Mouse (Mus musculus): ENCODE data around the gene Coro7. TPM values are rescaled to one million over a fixed set of nuclear protein-coding genes. Genes with fewer than 3 reads are reported as not detected.
A peak's percentile ranks its signal among the peaks of the same experiment; 100 is the strongest.

Coro7 gene
- polyA plus RNA-seq, 1 experiment = 6.0 TPM

DNA sequence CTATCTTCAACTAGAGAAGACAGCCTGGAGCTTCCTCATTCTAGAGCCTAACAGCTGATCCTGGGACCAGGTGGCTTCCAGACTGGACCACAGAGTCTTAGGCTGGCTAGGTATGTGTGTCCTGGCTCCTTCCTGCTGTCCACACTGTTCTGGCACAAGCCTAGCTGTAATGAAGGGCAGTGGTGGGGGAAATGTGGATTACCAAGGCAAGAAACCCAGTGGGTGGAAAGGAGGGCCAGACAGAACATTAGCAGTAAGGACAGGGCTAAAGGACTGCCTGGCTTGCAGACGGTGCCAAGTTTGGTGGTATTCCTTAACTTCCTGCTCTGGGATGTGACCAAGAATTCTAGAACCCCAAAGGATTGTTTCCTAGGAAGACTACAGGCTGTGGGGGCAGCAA is 28.5 kb downstream of the Coro7 start:
- Histone ChIP-seq H3K27me3 (ENCODE audit: control insufficient read depth, insufficient read depth, insufficient read length) (no peaks in the 10 kb centered on the region), H3K79me2 (ENCODE audit: control insufficient read depth, insufficient read depth) (peaks cover 66% of the 10 kb centered on the region), H3ac (ENCODE audit: control insufficient read depth, insufficient read length, low read depth) (no peak overlapping the region), H3K36me3 (ENCODE audit: control insufficient read depth, insufficient read depth) (peaks cover 71% of the 10 kb centered on the region), H3K79me3 (ENCODE audit: low read depth) (peaks cover 35% of the 10 kb centered on the region), H3K4me3 (ENCODE audit: insufficient read depth, poor library complexity, severe bottlenecking) (no peak overlapping the region)
- TF ChIP-seq FOSL1 (IDR thresholded peaks at IDR 0.05; ENCODE audit: insufficient read depth, low read length, poor library complexity, severe bottlenecking) (no peak), USF1 (IDR thresholded peaks at IDR 0.05; ENCODE audit: low read depth) (no peak), MYOD1 (IDR thresholded peaks at IDR 0.05; ENCODE audit: control insufficient read depth, insufficient read length, low read depth) (no peak), MYOG (IDR thresholded peaks at IDR 0.05; ENCODE audit: control insufficient read depth, extremely low read depth, insufficient read length) (no peak), CEBPB (IDR thresholded peaks at IDR 0.05; ENCODE audit: low read depth) (no peak), MAX (IDR thresholded peaks at IDR 0.05) (no peak), CTCF (IDR thresholded peaks at IDR 0.05; ENCODE audit: control insufficient read depth, insufficient read depth, insufficient read length) (no peak)

DNA sequence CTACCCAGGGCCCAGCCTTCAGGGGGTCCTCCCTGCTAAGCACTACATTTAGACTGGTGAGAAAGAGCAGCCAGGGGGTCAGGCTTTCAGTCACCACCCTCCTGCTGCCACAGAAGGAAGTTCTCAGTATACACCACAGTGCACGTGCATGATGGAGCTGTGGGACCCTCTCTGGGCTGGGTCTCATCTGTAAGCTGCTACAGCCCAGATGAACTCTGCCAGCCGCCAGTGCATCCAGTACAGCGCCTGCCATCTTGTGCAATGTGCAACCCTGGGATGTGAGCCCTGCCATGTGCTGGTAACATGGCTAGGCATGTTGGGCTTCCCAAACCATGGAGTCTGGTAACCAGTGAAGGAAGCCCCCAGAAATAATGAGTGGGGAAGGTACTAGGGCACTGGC is 29.4 kb downstream of the Coro7 start:
- Histone ChIP-seq H3K27me3 (ENCODE audit: control insufficient read depth, insufficient read depth, insufficient read length) (no peaks in the 10 kb centered on the region), H3K79me2 (ENCODE audit: control insufficient read depth, insufficient read depth) (peaks cover 75% of the 10 kb centered on the region), H3ac (ENCODE audit: control insufficient read depth, insufficient read length, low read depth) (no peak overlapping the region), H3K4me3 (ENCODE audit: insufficient read depth, poor library complexity, severe bottlenecking) (no peak overlapping the region), H3K79me3 (ENCODE audit: low read depth) (peaks cover 42% of the 10 kb centered on the region), H3K36me3 (ENCODE audit: control insufficient read depth, insufficient read depth) (peaks cover 80% of the 10 kb centered on the region)
- TF ChIP-seq CEBPB (IDR thresholded peaks at IDR 0.05; ENCODE audit: low read depth) = no peak
- no peak for TF ChIP-seq FOSL1 (IDR thresholded peaks at IDR 0.05; ENCODE audit: insufficient read depth, low read length, poor library complexity, severe bottlenecking)
- no peak for TF ChIP-seq USF1 (IDR thresholded peaks at IDR 0.05; ENCODE audit: low read depth)
- TF ChIP-seq MYOD1 (IDR thresholded peaks at IDR 0.05; ENCODE audit: control insufficient read depth, insufficient read length, low read depth) = no peak
- TF ChIP-seq CTCF (IDR thresholded peaks at IDR 0.05; ENCODE audit: control insufficient read depth, insufficient read depth, insufficient read length) = no peak
- no peak for TF ChIP-seq MYOG (IDR thresholded peaks at IDR 0.05; ENCODE audit: control insufficient read depth, extremely low read depth, insufficient read length)
- TF ChIP-seq MAX (IDR thresholded peaks at IDR 0.05) = no peak

DNA sequence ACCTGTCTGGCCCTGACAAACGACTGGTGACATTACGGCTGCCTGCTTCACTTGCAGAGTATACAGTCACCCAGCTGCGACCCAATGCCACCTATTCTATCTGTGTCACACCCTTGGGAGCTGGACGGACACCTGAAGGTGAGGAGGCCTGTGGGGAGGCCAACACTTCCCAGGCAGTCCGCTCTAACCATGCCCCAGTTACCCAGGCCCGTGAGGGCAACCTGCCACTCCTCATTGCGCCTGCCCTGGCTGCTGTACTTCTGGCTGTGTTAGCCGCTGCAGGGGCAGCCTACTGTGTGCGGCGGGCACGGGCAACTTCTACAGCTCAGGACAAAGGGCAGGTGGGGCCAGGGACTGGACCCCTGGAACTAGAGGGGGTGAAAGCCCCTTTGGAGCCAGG is 29.9 kb downstream of the Coro7 start:
- H3K27me3 ChIP-seq (ENCODE audit: control insufficient read depth, insufficient read depth, insufficient read length) = no peaks in the 10 kb centered on the region
- TF ChIP-seq FOSL1 (IDR thresholded peaks at IDR 0.05; ENCODE audit: insufficient read depth, low read length, poor library complexity, severe bottlenecking) (no peak), MAX (IDR thresholded peaks at IDR 0.05) (no peak), MYOG (IDR thresholded peaks at IDR 0.05; ENCODE audit: control insufficient read depth, extremely low read depth, insufficient read length) (no peak), USF1 (IDR thresholded peaks at IDR 0.05; ENCODE audit: low read depth) (no peak), MYOD1 (IDR thresholded peaks at IDR 0.05; ENCODE audit: control insufficient read depth, insufficient read length, low read depth) (no peak), CTCF (IDR thresholded peaks at IDR 0.05; ENCODE audit: control insufficient read depth, insufficient read depth, insufficient read length) (no peak), CEBPB (IDR thresholded peaks at IDR 0.05; ENCODE audit: low read depth) (no peak)
- no peak overlapping the region for H3ac ChIP-seq (ENCODE audit: control insufficient read depth, insufficient read length, low read depth)
- peaks cover 83% of the 10 kb centered on the region for H3K36me3 ChIP-seq (ENCODE audit: control insufficient read depth, insufficient read depth)
- peaks cover 45% of the 10 kb centered on the region for H3K79me3 ChIP-seq (ENCODE audit: low read depth)
- H3K4me3 ChIP-seq (ENCODE audit: insufficient read depth, poor library complexity, severe bottlenecking) = no peak overlapping the region
- H3K79me2 ChIP-seq (ENCODE audit: control insufficient read depth, insufficient read depth) = peaks cover 80% of the 10 kb centered on the region

DNA sequence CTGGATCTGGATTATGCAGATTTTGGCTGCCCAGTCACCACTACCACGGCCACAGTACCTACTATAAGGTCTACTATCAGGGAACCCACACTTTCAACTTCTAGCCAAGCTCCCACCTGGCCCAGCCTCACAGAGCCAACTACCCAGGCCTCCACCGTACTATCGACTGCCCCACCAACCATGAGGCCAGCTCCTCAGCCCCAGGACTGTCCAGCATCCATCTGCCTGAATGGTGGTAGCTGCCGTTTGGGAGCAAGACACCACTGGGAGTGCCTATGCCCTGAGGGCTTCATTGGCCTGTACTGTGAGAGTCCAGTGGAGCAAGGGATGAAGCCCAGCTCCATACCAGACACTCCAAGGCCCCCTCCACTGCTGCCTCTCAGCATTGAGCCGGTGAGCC is 30.4 kb downstream of the Coro7 start:
- peaks cover 82% of the 10 kb centered on the region for H3K36me3 ChIP-seq (ENCODE audit: control insufficient read depth, insufficient read depth)
- H3K79me3 ChIP-seq (ENCODE audit: low read depth) = peaks cover 50% of the 10 kb centered on the region
- H3K4me3 ChIP-seq (ENCODE audit: insufficient read depth, poor library complexity, severe bottlenecking) = no peak overlapping the region
- peaks cover 85% of the 10 kb centered on the region for H3K79me2 ChIP-seq (ENCODE audit: control insufficient read depth, insufficient read depth)
- H3K27me3 ChIP-seq (ENCODE audit: control insufficient read depth, insufficient read depth, insufficient read length) = no peaks in the 10 kb centered on the region
- no peak for TF ChIP-seq MYOG (IDR thresholded peaks at IDR 0.05; ENCODE audit: control insufficient read depth, extremely low read depth, insufficient read length)
- TF ChIP-seq CEBPB (IDR thresholded peaks at IDR 0.05; ENCODE audit: low read depth) = no peak
- no peak for TF ChIP-seq USF1 (IDR thresholded peaks at IDR 0.05; ENCODE audit: low read depth)
- TF ChIP-seq CTCF (IDR thresholded peaks at IDR 0.05; ENCODE audit: control insufficient read depth, insufficient read depth, insufficient read length) = no peak
- TF ChIP-seq FOSL1 (IDR thresholded peaks at IDR 0.05; ENCODE audit: insufficient read depth, low read length, poor library complexity, severe bottlenecking) = no peak
- TF ChIP-seq MYOD1 (IDR thresholded peaks at IDR 0.05; ENCODE audit: control insufficient read depth, insufficient read length, low read depth) = no peak
- no peak for TF ChIP-seq MAX (IDR thresholded peaks at IDR 0.05)
- no peak overlapping the region for H3ac ChIP-seq (ENCODE audit: control insufficient read depth, insufficient read length, low read depth)

DNA sequence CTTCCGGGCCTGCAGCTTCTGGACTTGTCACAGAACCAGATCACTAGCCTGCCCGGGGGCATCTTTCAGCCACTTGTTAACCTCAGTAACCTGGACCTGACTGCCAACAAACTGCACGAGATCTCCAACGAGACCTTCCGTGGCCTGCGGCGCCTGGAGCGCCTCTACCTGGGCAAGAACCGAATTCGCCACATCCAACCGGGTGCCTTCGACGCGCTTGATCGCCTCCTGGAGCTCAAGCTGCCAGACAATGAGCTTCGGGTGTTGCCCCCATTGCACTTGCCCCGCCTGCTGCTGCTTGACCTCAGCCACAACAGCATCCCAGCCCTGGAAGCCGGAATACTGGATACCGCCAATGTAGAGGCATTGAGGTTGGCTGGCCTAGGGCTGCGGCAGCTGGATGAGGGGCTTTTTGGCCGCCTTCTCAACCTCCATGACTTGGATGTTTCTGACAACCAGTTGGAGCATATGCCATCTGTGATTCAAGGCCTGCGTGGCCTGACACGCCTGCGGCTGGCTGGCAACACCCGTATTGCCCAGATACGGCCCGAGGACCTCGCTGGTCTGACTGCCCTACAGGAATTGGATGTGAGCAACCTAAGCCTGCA is 31.1 kb downstream of the Coro7 start:
- no peak overlapping the region for H3K4me3 ChIP-seq (ENCODE audit: insufficient read depth, poor library complexity, severe bottlenecking)
- TF ChIP-seq CTCF (IDR thresholded peaks at IDR 0.05; ENCODE audit: control insufficient read depth, insufficient read depth, insufficient read length) (no peak), MYOG (IDR thresholded peaks at IDR 0.05; ENCODE audit: control insufficient read depth, extremely low read depth, insufficient read length) (no peak), CEBPB (IDR thresholded peaks at IDR 0.05; ENCODE audit: low read depth) (no peak)
- peaks cover 51% of the 10 kb centered on the region for H3K79me3 ChIP-seq (ENCODE audit: low read depth)
- peaks cover 75% of the 10 kb centered on the region for H3K36me3 ChIP-seq (ENCODE audit: control insufficient read depth, insufficient read depth)
- peak overlapping the region; percentile 31 for H3ac ChIP-seq (ENCODE audit: control insufficient read depth, insufficient read length, low read depth)
- H3K27me3 ChIP-seq (ENCODE audit: control insufficient read depth, insufficient read depth, insufficient read length) = no peaks in the 10 kb centered on the region
- peaks cover 87% of the 10 kb centered on the region for H3K79me2 ChIP-seq (ENCODE audit: control insufficient read depth, insufficient read depth)
